Mouse (Mus musculus): ENCODE measurements around the gene Kif22. TPM values are rescaled to one million over a fixed set of nuclear protein-coding genes. Genes with fewer than 3 reads are reported as not detected.

Gene Kif22
- 1.3 to 3.1 TPM (median 2.1 TPM) in 4 replicates for total RNA-seq (2023)

GRCm38 (mm10) chr7:127041851-127042672, at the start of gene Kif22:
TSS of gene Kif22 (minus strand) at chr7:127042471.

DNA sequence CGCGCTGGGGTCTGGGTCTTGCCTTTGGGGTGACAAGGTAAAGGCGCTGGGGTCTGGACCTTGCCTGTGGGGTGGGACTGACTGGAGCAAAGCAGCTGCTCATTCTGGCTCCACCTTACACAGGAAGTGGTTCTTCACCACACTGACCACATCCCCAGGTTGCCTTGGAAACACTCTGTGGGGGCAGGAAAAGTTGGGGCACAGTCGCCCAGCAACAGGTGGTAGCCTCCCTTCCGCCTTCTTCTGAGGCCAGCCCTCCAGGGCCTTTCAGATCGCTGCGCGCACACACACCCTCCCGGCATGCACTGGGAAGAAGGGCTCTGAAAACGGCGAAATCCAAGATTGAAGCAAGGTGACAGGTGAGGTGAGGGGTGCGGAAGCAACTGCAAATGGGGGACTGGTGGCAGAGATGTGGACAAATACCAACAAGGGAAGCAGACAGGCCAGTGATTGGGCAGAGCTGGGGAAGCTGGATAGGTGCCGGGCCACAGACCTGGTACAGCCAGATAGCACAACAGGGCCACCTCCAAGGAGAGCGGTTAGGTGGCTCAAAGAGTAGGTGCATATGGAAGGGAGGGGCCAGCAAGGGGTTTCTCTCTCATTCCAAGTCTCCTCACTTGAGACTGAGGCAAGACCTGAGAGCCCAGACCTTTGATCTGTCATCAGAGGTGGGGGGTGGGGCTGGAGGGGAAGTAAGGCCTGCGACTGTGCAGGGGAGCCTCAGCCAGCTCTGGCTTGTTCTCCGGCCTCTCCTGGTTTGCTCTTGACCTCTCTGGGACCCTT, 49.0 kb upstream of the Kif22 start, which contains the start of gene AI467606:
AI467606 (plus strand) TSS at position 246 of the 783 bp plus-strand sequence.

GRCm38 (mm10) chr7:127087278-127088010, 45.2 kb upstream of the Kif22 start, which contains the start of gene Zg16:
TSS of gene Zg16 (minus strand) at chr7:127087328.

GRCm38 (mm10) chr7:127026984-127027726, 15.1 kb downstream of the Kif22 start, which contains the start of gene Maz:
TSS of gene Maz (minus strand) at chr7:127027037.

GRCm38 (mm10) chr7:127020901-127021562, 21.2 kb downstream of the Kif22 start, which contains the start of the genes Gm42742 and Prrt2:
TSS of gene Gm42742 (minus strand) at chr7:127021097.
TSS of gene Prrt2 (minus strand) at chr7:127021211.

GRCm38 (mm10) chr7:127016971-127017949, 25.0 kb downstream of the Kif22 start, which contains the start of gene Pagr1a:
TSS of gene Pagr1a (minus strand) at chr7:127017352.

DNA sequence TGATC, 26.0 kb downstream of the Kif22 start, which contains the start of gene Pagr1b:
Pagr1b (minus strand) TSS at position 4 of the 5 bp plus-strand sequence.

GRCm38 (mm10) chr7:127014320-127014719, 28.0 kb downstream of the Kif22 start, which contains the start of gene Mvp:
TSS of gene Mvp (minus strand) at chr7:127014621.

Other genes with a start within 250 kb of the Kif22 start
- 252 to 268 TPM (median 266 TPM) in 4 replicates for gene Ppp4c, start 250.0 kb downstream of the Kif22 start, total RNA-seq (2023)
- gene Fam57b, start 244.8 kb downstream of the Kif22 start, total RNA-seq (2023), result 0.33 TPM in 1 of 4 replicates, not detected in the others
- not detected in 4 replicates for gene 4930451I11Rik, start 210.8 kb downstream of the Kif22 start, total RNA-seq (2023)
- not detected in 4 replicates for gene Doc2a, start 195.1 kb downstream of the Kif22 start, total RNA-seq (2023)
- 20.9 to 32.3 TPM (median 26.0 TPM) in 4 replicates for gene Hirip3, start 180.5 kb downstream of the Kif22 start, total RNA-seq (2023)
- 78.5 to 88.5 TPM (median 82.9 TPM) in 4 replicates for gene Ino80e, start 180.1 kb downstream of the Kif22 start, total RNA-seq (2023)
- gene Taok2, start 157.8 kb downstream of the Kif22 start, total RNA-seq (2023), result 79.8 to 90.3 TPM (median 84.2 TPM) in 4 replicates
- gene Tmem219, start 119.6 kb downstream of the Kif22 start, total RNA-seq (2023), result 37.9 to 43.4 TPM (median 42.2 TPM) in 4 replicates
- gene Kctd13, start 113.6 kb downstream of the Kif22 start, total RNA-seq (2023), result 39.8 to 42.9 TPM (median 41.8 TPM) in 4 replicates
- gene Asphd1, start 92.9 kb downstream of the Kif22 start, total RNA-seq (2023), result not detected in 4 replicates
- gene Sez6l2, start 91.9 kb downstream of the Kif22 start, total RNA-seq (2023), result 4.0 to 6.6 TPM (median 5.4 TPM) in 4 replicates
- 62.8 to 64.5 TPM (median 64.2 TPM) in 4 replicates for gene Cdipt, start 66.6 kb downstream of the Kif22 start, total RNA-seq (2023)
- 0.39 to 2.0 TPM (median 0.92 TPM) in 4 replicates for gene Cdiptos, start 66.4 kb downstream of the Kif22 start, total RNA-seq (2023)
- 40.5 to 49.3 TPM (median 44.5 TPM) in 4 replicates for gene Mvp, start 27.9 kb downstream of the Kif22 start, total RNA-seq (2023)
- gene Pagr1b, start 26.0 kb downstream of the Kif22 start, total RNA-seq (2023), result 3.2 to 10.6 TPM (median 8.7 TPM) in 3 of 4 replicates, not detected in the other
- gene Pagr1a, start 25.1 kb downstream of the Kif22 start, total RNA-seq (2023), result 10.5 to 44.7 TPM (median 14.2 TPM) in 4 replicates
- gene Gm42742, start 21.4 kb downstream of the Kif22 start, total RNA-seq (2023), result 7.4 to 42.0 TPM (median 30.9 TPM) in 4 replicates
- 1.4 to 2.1 TPM (median 1.8 TPM) in 3 of 4 replicates, not detected in the other for gene Prrt2, start 21.3 kb downstream of the Kif22 start, total RNA-seq (2023)
- gene Maz, start 15.4 kb downstream of the Kif22 start, total RNA-seq (2023), result 210 to 225 TPM (median 222 TPM) in 4 replicates
- 0.98 to 4.6 TPM (median 1.9 TPM) in 3 of 4 replicates, not detected in the other for gene Zg16, start 44.9 kb upstream of the Kif22 start, total RNA-seq (2023)
- 51.6 to 60.7 TPM (median 59.8 TPM) in 4 replicates for gene AI467606, start 48.9 kb upstream of the Kif22 start, total RNA-seq (2023)
- 0.37 TPM in 1 of 4 replicates, not detected in the others for gene Qprt, start 79.8 kb upstream of the Kif22 start, total RNA-seq (2023)
- 5.3 to 6.6 TPM (median 5.9 TPM) in 4 replicates for gene Spn, start 95.4 kb upstream of the Kif22 start, total RNA-seq (2023)
- 69.5 to 80.2 TPM (median 75.6 TPM) in 4 replicates for gene Cd2bp2, start 153.6 kb upstream of the Kif22 start, total RNA-seq (2023)
- gene Tbc1d10b, start 166.0 kb upstream of the Kif22 start, total RNA-seq (2023), result 49.9 to 72.7 TPM (median 65.7 TPM) in 4 replicates
- 4.1 to 8.2 TPM (median 5.3 TPM) in 4 replicates for gene Mylpf, start 166.4 kb upstream of the Kif22 start, total RNA-seq (2023)
- 8.8 to 11.3 TPM (median 10.0 TPM) in 4 replicates for gene Zfp553, start 190.6 kb upstream of the Kif22 start, total RNA-seq (2023)
- 398 to 439 TPM (median 400 TPM) in 4 replicates for gene Sept1, start 190.7 kb upstream of the Kif22 start, total RNA-seq (2023)
- 11.6 to 23.5 TPM (median 13.5 TPM) in 4 replicates for gene Zfp771, start 201.8 kb upstream of the Kif22 start, total RNA-seq (2023)
- 14.3 to 19.5 TPM (median 15.7 TPM) in 4 replicates for gene Dctpp1, start 218.2 kb upstream of the Kif22 start, total RNA-seq (2023)
- 24.1 to 28.3 TPM (median 25.3 TPM) in 4 replicates for gene Sephs2, start 231.6 kb upstream of the Kif22 start, total RNA-seq (2023)